Mouse (Mus musculus): ENCODE results near the gene Fgb. TPM values are rescaled to one million over a fixed set of nuclear protein-coding genes. Genes with fewer than 3 reads are reported as not detected.

The Fgb gene
- polyA plus RNA-seq, 1 experiment, result 0.03 TPM

- 82% methylated on average over 11 of the region's 11 CpGs for WGBS
Observed at GRCm38 (mm10) chr3:83046649-83047048, 3.0 kb downstream of the Fgb start.

GRCm38 (mm10) chr3:83042451-83042850 lies 7.2 kb downstream of the Fgb start:
- Histone ChIP-seq H3K27ac (ENCODE audit: insufficient read depth, low read length) (no peak overlapping the region), H3K4me3 (replicated peaks; ENCODE audit: insufficient read depth, low read depth, low read length) (no peak overlapping the region), H3K4me1 (ENCODE audit: control insufficient read depth, insufficient read depth, low read length) (no peaks in the 10 kb centered on the region), H3K27me3 (ENCODE audit: control insufficient read depth, insufficient read depth, low read length) (no peaks in the 10 kb centered on the region)
- WGBS, result 90% methylated on average over 5 of the region's 5 CpGs
- DNase-seq, result no peak
- TF ChIP-seq POLR2A (IDR thresholded peaks at IDR 0.05; ENCODE audit: borderline replicate concordance, insufficient read depth, low read length) (no peak), CTCF (IDR thresholded peaks at IDR 0.05; ENCODE audit: borderline replicate concordance, insufficient read depth, low read depth, low read length) (no peak)

More at GRCm38 (mm10) chr3:83046649-83047048, 3.0 kb downstream of the Fgb start:
- no peak overlapping the region for H3K27ac ChIP-seq (ENCODE audit: insufficient read depth, low read length)
- no peak for DNase-seq
- no peaks in the 10 kb centered on the region for H3K4me1 ChIP-seq (ENCODE audit: control insufficient read depth, insufficient read depth, low read length)
- H3K4me3 ChIP-seq (replicated peaks; ENCODE audit: insufficient read depth, low read depth, low read length), result no peak overlapping the region
- no peak for TF ChIP-seq CTCF (IDR thresholded peaks at IDR 0.05; ENCODE audit: borderline replicate concordance, insufficient read depth, low read depth, low read length)
- no peak for TF ChIP-seq POLR2A (IDR thresholded peaks at IDR 0.05; ENCODE audit: borderline replicate concordance, insufficient read depth, low read length)
- no peaks in the 10 kb centered on the region for H3K27me3 ChIP-seq (ENCODE audit: control insufficient read depth, insufficient read depth, low read length)

GRCm38 (mm10) chr3:83039666-83040065 lies 10.0 kb downstream of the Fgb start:
- H3K27me3 ChIP-seq (ENCODE audit: control insufficient read depth, insufficient read depth, low read length), result no peaks in the 10 kb centered on the region
- no peak for DNase-seq
- TF ChIP-seq POLR2A (IDR thresholded peaks at IDR 0.05; ENCODE audit: borderline replicate concordance, insufficient read depth, low read length), result no peak
- no peak for TF ChIP-seq CTCF (IDR thresholded peaks at IDR 0.05; ENCODE audit: borderline replicate concordance, insufficient read depth, low read depth, low read length)
- no peaks in the 10 kb centered on the region for H3K4me1 ChIP-seq (ENCODE audit: control insufficient read depth, insufficient read depth, low read length)
- no peak overlapping the region for H3K27ac ChIP-seq (ENCODE audit: insufficient read depth, low read length)
- 80% methylated on average over 4 of the region's 4 CpGs for WGBS
- no peak overlapping the region for H3K4me3 ChIP-seq (replicated peaks; ENCODE audit: insufficient read depth, low read depth, low read length)

- no peak overlapping the region for H3K27ac ChIP-seq (ENCODE audit: insufficient read depth, low read length)
- no peak overlapping the region for H3K4me3 ChIP-seq (replicated peaks; ENCODE audit: insufficient read depth, low read depth, low read length)
- no peaks in the 10 kb centered on the region for H3K4me1 ChIP-seq (ENCODE audit: control insufficient read depth, insufficient read depth, low read length)
- no peaks in the 10 kb centered on the region for H3K27me3 ChIP-seq (ENCODE audit: control insufficient read depth, insufficient read depth, low read length)
- no peak for TF ChIP-seq POLR2A (IDR thresholded peaks at IDR 0.05; ENCODE audit: borderline replicate concordance, insufficient read depth, low read length)
- no peak for TF ChIP-seq CTCF (IDR thresholded peaks at IDR 0.05; ENCODE audit: borderline replicate concordance, insufficient read depth, low read depth, low read length)
- 24% methylated on average over 2 of the region's 2 CpGs for WGBS
- no peak for DNase-seq
Observed at GRCm38 (mm10) chr3:83038865-83039264, 10.8 kb downstream of the Fgb start.

- WGBS, result 81% methylated on average over 8 of the region's 8 CpGs
- no peaks in the 10 kb centered on the region for H3K27me3 ChIP-seq (ENCODE audit: control insufficient read depth, insufficient read depth, low read length)
- TF ChIP-seq POLR2A (IDR thresholded peaks at IDR 0.05; ENCODE audit: borderline replicate concordance, insufficient read depth, low read length), result no peak
- TF ChIP-seq CTCF (IDR thresholded peaks at IDR 0.05; ENCODE audit: borderline replicate concordance, insufficient read depth, low read depth, low read length), result no peak
- no peak overlapping the region for H3K4me3 ChIP-seq (replicated peaks; ENCODE audit: insufficient read depth, low read depth, low read length)
- DNase-seq, result no peak
- no peaks in the 10 kb centered on the region for H3K4me1 ChIP-seq (ENCODE audit: control insufficient read depth, insufficient read depth, low read length)
- no peak overlapping the region for H3K27ac ChIP-seq (ENCODE audit: insufficient read depth, low read length)
Observed at GRCm38 (mm10) chr3:83033801-83034200, 15.9 kb downstream of the Fgb start.

- no peak for DNase-seq
- TF ChIP-seq POLR2A (IDR thresholded peaks at IDR 0.05; ENCODE audit: borderline replicate concordance, insufficient read depth, low read length), result no peak
- no peak for TF ChIP-seq CTCF (IDR thresholded peaks at IDR 0.05; ENCODE audit: borderline replicate concordance, insufficient read depth, low read depth, low read length)
Observed at GRCm38 (mm10) chr3:83032746-83033308, 16.8 kb downstream of the Fgb start.

GRCm38 (mm10) chr3:83030331-83030730 lies 19.3 kb downstream of the Fgb start:
- TF ChIP-seq CTCF (IDR thresholded peaks at IDR 0.05; ENCODE audit: borderline replicate concordance, insufficient read depth, low read depth, low read length), result no peak
- TF ChIP-seq POLR2A (IDR thresholded peaks at IDR 0.05; ENCODE audit: borderline replicate concordance, insufficient read depth, low read length), result no peak
- WGBS, result 86% methylated on average over 4 of the region's 4 CpGs
- Histone ChIP-seq H3K4me1 (ENCODE audit: control insufficient read depth, insufficient read depth, low read length) (no peaks in the 10 kb centered on the region), H3K27ac (ENCODE audit: insufficient read depth, low read length) (no peak overlapping the region), H3K27me3 (ENCODE audit: control insufficient read depth, insufficient read depth, low read length) (no peaks in the 10 kb centered on the region), H3K4me3 (replicated peaks; ENCODE audit: insufficient read depth, low read depth, low read length) (no peak overlapping the region)
- no peak for DNase-seq

More at GRCm38 (mm10) chr3:83032746-83033308, 16.8 kb downstream of the Fgb start:
- Histone ChIP-seq H3K4me1 (ENCODE audit: control insufficient read depth, insufficient read depth, low read length) (no peaks in the 10 kb centered on the region), H3K4me3 (replicated peaks; ENCODE audit: insufficient read depth, low read depth, low read length) (no peak overlapping the region), H3K27me3 (ENCODE audit: control insufficient read depth, insufficient read depth, low read length) (no peaks in the 10 kb centered on the region), H3K27ac (ENCODE audit: insufficient read depth, low read length) (no peak overlapping the region)
- 38% methylated on average over 13 of the region's 13 CpGs for WGBS

- WGBS, result 87% methylated on average over 9 of the region's 9 CpGs
- H3K4me1 ChIP-seq (ENCODE audit: control insufficient read depth, insufficient read depth, low read length), result no peaks in the 10 kb centered on the region
- H3K4me3 ChIP-seq (replicated peaks; ENCODE audit: insufficient read depth, low read depth, low read length), result no peak overlapping the region
- no peak for TF ChIP-seq CTCF (IDR thresholded peaks at IDR 0.05; ENCODE audit: borderline replicate concordance, insufficient read depth, low read depth, low read length)
- TF ChIP-seq POLR2A (IDR thresholded peaks at IDR 0.05; ENCODE audit: borderline replicate concordance, insufficient read depth, low read length), result no peak
- no peak for DNase-seq
- H3K27ac ChIP-seq (ENCODE audit: insufficient read depth, low read length), result no peak overlapping the region
- H3K27me3 ChIP-seq (ENCODE audit: control insufficient read depth, insufficient read depth, low read length), result no peaks in the 10 kb centered on the region
Observed at GRCm38 (mm10) chr3:83027546-83028251, 22.0 kb downstream of the Fgb start.

Data from cerebellum, adult 2 months (tissue).